Mouse (Mus musculus) heart, adult 2 months (tissue): Measurements from ENCODE around the gene Tox2. TPM values are rescaled to one million over a fixed set of nuclear protein-coding genes. Genes with fewer than 3 reads are reported as not detected.

Experiments used
- DNase-seq, 2 experiments: peaks; one replicate each; pipeline ENCODE4 v3.0.0; 2021
- H3K27ac ChIP-seq: fragments of 200-600 bp; 2 replicates; pipeline ENCODE4 v1.8.1; 2022
- H3K27me3 ChIP-seq: fragments of 200-500 bp; 2 replicates; pipeline ENCODE4 v1.6.1; 2012; ENCODE audit warnings: mild to moderate bottlenecking, low read length, inconsistent platforms, mixed read lengths; ENCODE audit not compliant: control insufficient read depth, insufficient read depth
- H3K36me3 ChIP-seq: fragments of 200-500 bp; 2 replicates; pipeline ENCODE4 v1.6.1; 2012; ENCODE audit warnings: low read length, inconsistent platforms; ENCODE audit not compliant: control insufficient read depth, insufficient read depth
- H3K4me1 ChIP-seq: fragments of 200-500 bp; 2 replicates; pipeline ENCODE4 v1.6.1; 2011; ENCODE audit warnings: low read length; ENCODE audit not compliant: control insufficient read depth, insufficient read depth
- H3K4me3 ChIP-seq: fragments of 200-600 bp; 2 replicates; pipeline ENCODE4 v1.8.1; 2022
- H3K79me2 ChIP-seq: fragments of 200-500 bp; replicated peaks from 2 replicates; pipeline ENCODE4 v1.6.1; 2012; ENCODE audit warnings: mild to moderate bottlenecking, inconsistent platforms, low read length, moderate library complexity, mixed read lengths; ENCODE audit not compliant: control insufficient read depth, insufficient read depth
- H3K9ac ChIP-seq: fragments of 200-500 bp; 2 replicates; pipeline ENCODE4 v1.6.1; 2012; ENCODE audit warnings: low read depth, mild to moderate bottlenecking, control low read depth, inconsistent platforms, low read length, mixed read lengths
- CTCF ChIP-seq: fragments of 200-600 bp; IDR thresholded peaks from 2 replicates; pipeline ENCODE4 v1.8.1; 2022; ENCODE audit warnings: antibody characterized with exemption, mild to moderate bottlenecking, moderate library complexity
- EP300 ChIP-seq: fragments of 200-500 bp; IDR thresholded peaks from 2 replicates; pipeline ENCODE4 v1.6.1; 2011; ENCODE audit warnings: low read depth, low read length, control low read depth; ENCODE audit not compliant: insufficient read depth
- POLR2A ChIP-seq: fragments of 200-500 bp; IDR thresholded peaks from 2 replicates; pipeline ENCODE4 v1.6.1; 2011; ENCODE audit warnings: mild to moderate bottlenecking, low read depth, low read length, control low read depth; ENCODE audit not compliant: insufficient read depth
- WGBS: fragments of 180-500 bp; shearing (Covaris S2); methylation state at CpG from one replicate; pipeline ENCODE4 v1.1.7; 2018; 5-methylcytosine and 5-hydroxymethylcytosine counted together
- intact Hi-C: fragments of 180-260 bp; cut with DNase I; formaldehyde crosslinking; loops from one replicate; pipeline ENCODE4 v1.15.1; 2025
- polyA plus RNA-seq: library from polyadenylated mRNA; depleted of rRNA; stranded (reverse); fragments of >200 nt; gene quantifications from 2 replicates; pipeline ENCODE4 v1.2.3, GENCODE M21; 2012
- total RNA-seq, 2 experiments: library from RNA; stranded (reverse); gene quantifications; 2 replicates each; pipeline ENCODE4 v1.2.3; 2021

Tox2 gene
- total and polyA plus RNA-seq, 3 experiments: 1.1 to 1.7 (median 1.3) TPM

DNA sequence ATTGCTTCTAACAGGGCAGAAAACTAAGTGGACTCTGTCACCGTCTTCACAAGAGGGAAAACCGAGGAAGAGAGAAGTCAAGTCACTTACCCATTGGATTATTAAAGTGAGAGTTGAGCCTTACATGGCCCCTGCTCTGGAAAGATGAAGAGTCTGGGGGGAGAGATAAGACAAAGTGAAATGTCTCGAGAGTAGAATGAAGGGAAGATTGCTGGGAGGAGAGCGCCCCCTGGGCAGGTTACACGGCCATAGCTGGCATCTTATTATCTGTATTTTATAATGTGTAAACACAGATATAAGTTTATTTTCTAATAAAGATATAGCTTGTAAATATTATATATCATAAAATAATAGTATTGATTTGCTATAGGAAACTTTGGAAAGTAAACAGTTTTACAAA lies 147.5 kb downstream of the Tox2 start:
- no peak for TF ChIP-seq EP300
- TF ChIP-seq POLR2A: no peak
- peak; percentile 59 for TF ChIP-seq CTCF
- H3K4me1 ChIP-seq: peaks cover 8% of the 10 kb centered on the region
- H3K27me3 ChIP-seq: no peaks in the 10 kb centered on the region
- no peak overlapping the region for H3K9ac ChIP-seq
- H3K4me3 ChIP-seq: no peak overlapping the region
- no peaks in the 10 kb centered on the region for H3K79me2 ChIP-seq
- whole genome bisulfite sequencing: 38% methylated on average over 5 of the region's 5 CpGs
- intact Hi-C loops: no loop called here
- no peak for DNase-seq
- peaks cover 8% of the 10 kb centered on the region for H3K36me3 ChIP-seq
- peak overlapping the region; percentile 53 for H3K27ac ChIP-seq

- H3K9ac ChIP-seq: no peak overlapping the region; the same call in 1 of the 2 replicates
- H3K4me1 ChIP-seq: peaks cover 10% of the 10 kb centered on the region
- WGBS: 18% methylated on average over 7 of the region's 7 CpGs
- DNase-seq: peak in 1 of 2 experiments; percentile 64
- no peak for TF ChIP-seq POLR2A
- peak; percentile 81; the same call in 1 of the 2 replicates for TF ChIP-seq EP300
- no peak for TF ChIP-seq CTCF
- peaks cover 8% of the 10 kb centered on the region for H3K36me3 ChIP-seq
- peak overlapping the region; percentile 74 for H3K27ac ChIP-seq
- intact Hi-C loops: no loop called here
- no peak overlapping the region for H3K4me3 ChIP-seq
- H3K27me3 ChIP-seq: no peaks in the 10 kb centered on the region
- H3K79me2 ChIP-seq: no peaks in the 10 kb centered on the region
These were observed 150.8 kb downstream of the Tox2 start for GRCm38 (mm10) chr2:163353731-163354130.

- TF ChIP-seq POLR2A (no peak), CTCF (no peak), EP300 (no peak)
- peaks cover 4% of the 10 kb centered on the region for H3K36me3 ChIP-seq
- peak overlapping the region; percentile 74 for H3K27ac ChIP-seq
- WGBS: 51% methylated on average over 8 of the region's 8 CpGs
- no peak for DNase-seq
- H3K27me3 ChIP-seq: no peaks in the 10 kb centered on the region
- H3K4me3 ChIP-seq: no peak overlapping the region
- intact Hi-C loops: no loop called here
- H3K9ac ChIP-seq: no peak overlapping the region
- no peaks in the 10 kb centered on the region for H3K79me2 ChIP-seq
- peaks cover 10% of the 10 kb centered on the region; the same call in 1 of the 2 replicates for H3K4me1 ChIP-seq
These were observed 152.7 kb downstream of the Tox2 start for GRCm38 (mm10) chr2:163355666-163356065.

DNA sequence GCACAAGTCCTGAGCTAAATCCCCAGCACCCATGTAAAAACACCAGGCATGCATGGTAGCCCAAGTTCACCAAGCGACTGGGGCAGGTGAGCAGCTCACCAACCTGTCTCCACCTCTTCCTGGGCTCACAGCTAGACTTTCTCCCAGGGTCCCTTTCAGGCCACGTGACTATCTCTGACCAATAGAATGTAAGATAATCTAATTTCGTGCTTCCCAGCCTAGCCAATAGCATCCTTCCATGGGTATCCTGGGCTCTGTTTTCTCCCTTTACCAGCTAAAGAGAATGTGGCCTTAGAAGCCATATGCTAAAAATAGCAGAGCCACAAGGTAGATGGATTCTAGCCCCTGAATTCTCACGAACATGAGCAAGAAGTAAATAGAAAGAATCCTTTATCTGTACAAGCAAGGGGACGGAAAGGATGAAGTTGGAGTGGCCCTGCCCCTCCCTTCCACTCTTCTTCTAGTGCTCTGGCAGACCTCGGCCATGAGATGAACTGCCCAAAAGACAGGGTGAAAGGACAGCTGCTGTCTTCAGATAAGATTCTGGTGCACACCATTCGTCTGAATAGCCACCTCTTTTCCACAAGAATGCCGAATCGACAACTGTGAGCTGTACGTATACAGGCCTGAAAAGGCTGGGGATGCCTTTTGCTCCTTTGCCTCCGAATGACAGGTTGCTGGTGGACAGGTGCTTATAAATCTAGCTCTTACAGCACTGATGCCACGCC lies 153.4 kb downstream of the Tox2 start:
- Histone ChIP-seq H3K27me3 (no peaks in the 10 kb centered on the region), H3K36me3 (peaks cover 4% of the 10 kb centered on the region), H3K4me3 (no peak overlapping the region), H3K4me1 (peaks cover 10% of the 10 kb centered on the region; the same call in 1 of the 2 replicates), H3K27ac (peak overlapping the region; percentile 40), H3K9ac (no peak overlapping the region), H3K79me2 (no peaks in the 10 kb centered on the region)
- intact Hi-C loops: no loop called here
- no peak for DNase-seq
- TF ChIP-seq POLR2A (no peak), EP300 (no peak), CTCF (no peak)
- 59% methylated on average over 12 of the region's 12 CpGs for WGBS

- Histone ChIP-seq H3K27ac (peak overlapping the region; percentile 72), H3K9ac (no peak overlapping the region), H3K4me1 (peaks cover 18% of the 10 kb centered on the region), H3K36me3 (peaks cover 4% of the 10 kb centered on the region), H3K4me3 (no peak overlapping the region), H3K27me3 (no peaks in the 10 kb centered on the region), H3K79me2 (no peaks in the 10 kb centered on the region)
- TF ChIP-seq CTCF (no peak), POLR2A (no peak), EP300 (no peak)
- DNase-seq: no peak
- WGBS: 47% methylated on average over 5 of the region's 5 CpGs
- intact Hi-C loops: no loop called here
These were observed 155.7 kb downstream of the Tox2 start for GRCm38 (mm10) chr2:163358662-163359061.

DNA sequence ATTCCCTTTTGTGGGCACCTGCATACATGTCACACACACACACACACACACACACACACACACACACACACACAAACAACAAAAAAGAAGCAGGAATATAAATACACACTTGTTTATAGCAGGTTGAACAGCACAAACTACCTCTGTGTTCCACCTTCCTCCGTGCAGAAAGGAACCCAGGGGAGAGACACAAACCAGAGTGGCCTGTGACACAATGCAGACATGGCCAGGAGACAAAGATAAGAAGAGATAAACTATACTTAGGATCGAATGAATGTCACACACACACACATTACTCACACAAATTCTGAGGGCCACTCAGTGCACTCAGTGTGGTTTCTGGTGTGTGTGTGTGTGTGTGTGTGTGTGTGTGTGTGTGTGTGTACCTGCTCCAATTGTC lies 156.3 kb downstream of the Tox2 start:
- H3K9ac ChIP-seq: no peak overlapping the region
- WGBS: 13% methylated on average over 2 of the region's 2 CpGs

More for the DNA sequence above, 156.3 kb downstream of the Tox2 start:
- peak overlapping the region; percentile 83 for H3K27ac ChIP-seq
- no peak overlapping the region for H3K4me3 ChIP-seq
- peaks cover 4% of the 10 kb centered on the region for H3K36me3 ChIP-seq
- no peak for DNase-seq
- H3K79me2 ChIP-seq: no peaks in the 10 kb centered on the region
- intact Hi-C loops: no loop called here
- TF ChIP-seq CTCF: no peak
- 0 out of 2 replicates have a peak, but pooled peaks have one; percentile 47 for TF ChIP-seq EP300
- H3K4me1 ChIP-seq: peaks cover 20% of the 10 kb centered on the region
- H3K27me3 ChIP-seq: no peaks in the 10 kb centered on the region
